Mouse (Mus musculus) spleen, adult 2 months (tissue): ENCODE results near the gene Macrod2. TPM values are rescaled to one million over a fixed set of nuclear protein-coding genes. Genes with fewer than 3 reads are reported as not detected.

Source experiments
- DNase-seq, 2 experiments: peaks; one replicate each; pipeline versions ENCODE4 v3.0.0 to v3.0.0-alpha.2; 2012 to 2021; ENCODE audit warnings: low spot score in 2 of 2, low read depth in 1 of 2
- H3K27ac ChIP-seq: fragments of 200-500 bp; 2 replicates; pipeline ENCODE4 v1.5.1; 2012; ENCODE audit warnings: low read length, inconsistent platforms; ENCODE audit not compliant: insufficient read depth
- H3K27me3 ChIP-seq: fragments of 200-500 bp; 2 replicates; pipeline ENCODE4 v1.6.1; 2012; ENCODE audit warnings: mild to moderate bottlenecking, moderate library complexity, low read length, inconsistent platforms; ENCODE audit not compliant: control insufficient read depth, insufficient read depth
- H3K36me3 ChIP-seq: fragments of 200-500 bp; 2 replicates; pipeline ENCODE4 v1.6.1; 2012; ENCODE audit warnings: mild to moderate bottlenecking, low read length, inconsistent platforms; ENCODE audit not compliant: control insufficient read depth, insufficient read depth
- H3K4me1 ChIP-seq: fragments of 200-500 bp; 2 replicates; pipeline ENCODE4 v1.6.1; 2011; ENCODE audit warnings: inconsistent platforms; ENCODE audit not compliant: control insufficient read depth, insufficient read depth, insufficient read length
- H3K4me3 ChIP-seq: fragments of 200-500 bp; 2 replicates; pipeline ENCODE4 v1.5.1; 2011; ENCODE audit warnings: mild to moderate bottlenecking, inconsistent platforms; ENCODE audit not compliant: insufficient read depth, insufficient read length; ENCODE audit errors: extremely low read depth
- CTCF ChIP-seq: fragments of 200-500 bp; IDR thresholded peaks from 2 replicates; pipeline ENCODE4 v1.5.1; 2011; ENCODE audit warnings: mild to moderate bottlenecking, inconsistent platforms; ENCODE audit not compliant: insufficient read depth, insufficient read length, insufficient replicate concordance; ENCODE audit errors: extremely low read depth
- POLR2A ChIP-seq: fragments of 200-500 bp; IDR thresholded peaks from 2 replicates; pipeline ENCODE4 v1.6.1; 2011; ENCODE audit warnings: low read depth, low read length, inconsistent platforms
- WGBS: fragments of 180-500 bp; shearing (Covaris S2); methylation state at CpG from one replicate; pipeline ENCODE4 v1.1.7; 2018; 5-methylcytosine and 5-hydroxymethylcytosine counted together
- polyA plus RNA-seq: library from polyadenylated mRNA; depleted of rRNA; stranded (reverse); fragments of >200 nt; gene quantifications from 2 replicates; pipeline ENCODE4 v1.2.3, GENCODE M21; 2012

Macrod2 gene
- polyA plus RNA-seq, 1 experiment = 2.2 TPM

DNA sequence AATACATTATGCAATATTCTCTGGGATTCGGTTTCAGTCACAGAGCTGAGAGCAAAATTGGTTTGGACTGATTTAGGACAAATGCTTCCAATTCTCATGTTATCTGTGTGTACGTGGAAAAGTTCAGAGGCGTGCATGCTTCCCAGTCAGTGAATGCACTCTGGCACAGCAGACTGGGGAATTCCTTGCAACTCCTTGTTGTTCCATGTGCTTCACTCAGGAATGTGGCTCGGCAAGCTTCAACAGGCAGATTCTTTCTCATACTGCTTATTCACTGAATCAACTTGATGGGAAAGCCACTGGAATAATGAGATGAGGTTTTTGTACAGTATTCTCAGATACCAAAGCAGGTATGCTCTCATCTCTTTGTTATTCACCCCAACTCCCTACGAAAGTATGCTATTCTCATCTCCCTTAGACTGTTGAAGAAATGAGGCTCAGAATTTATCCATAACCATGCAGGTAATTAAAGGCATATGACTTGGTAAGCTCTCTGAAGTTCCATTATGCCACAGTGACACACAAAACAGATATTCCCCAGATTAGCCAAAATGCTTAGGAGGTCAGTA lies 884.1 kb downstream of the Macrod2 start:
- DNase-seq = no peak
- TF ChIP-seq CTCF = no peak
- no peak for TF ChIP-seq POLR2A
- Histone ChIP-seq H3K4me1 (no peaks in the 10 kb centered on the region), H3K4me3 (no peak overlapping the region), H3K27ac (no peak overlapping the region), H3K27me3 (no peaks in the 10 kb centered on the region), H3K36me3 (no peaks in the 10 kb centered on the region)
- 81% methylated on average over 5 of the region's 5 CpGs for WGBS

DNA sequence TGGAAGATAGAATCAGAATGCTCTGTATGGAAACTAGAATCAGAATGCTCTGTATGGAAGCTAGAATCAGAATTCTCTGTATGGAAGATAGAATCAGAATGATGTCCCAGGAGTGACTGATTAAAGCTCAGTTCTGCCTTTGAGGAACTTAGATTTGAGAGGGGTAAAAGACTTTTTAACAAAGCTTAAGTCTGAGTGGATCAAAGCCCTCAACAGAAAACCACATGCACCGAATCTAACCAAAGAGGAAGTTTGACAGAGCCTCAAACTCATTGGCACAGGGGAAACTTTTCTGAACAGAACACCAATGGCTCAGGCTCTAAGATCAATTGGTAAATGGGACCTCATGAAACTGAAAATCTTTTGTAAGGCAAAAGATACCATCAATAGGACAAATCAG lies 885.7 kb downstream of the Macrod2 start:
- 4% methylated on average over 1 of the region's 1 CpGs for WGBS
- no peaks in the 10 kb centered on the region for H3K4me1 ChIP-seq
- H3K27me3 ChIP-seq = no peaks in the 10 kb centered on the region
- TF ChIP-seq CTCF (no peak), POLR2A (no peak)
- no peaks in the 10 kb centered on the region for H3K36me3 ChIP-seq
- no peak overlapping the region for H3K27ac ChIP-seq
- H3K4me3 ChIP-seq = no peak overlapping the region
- DNase-seq = no peak

DNA sequence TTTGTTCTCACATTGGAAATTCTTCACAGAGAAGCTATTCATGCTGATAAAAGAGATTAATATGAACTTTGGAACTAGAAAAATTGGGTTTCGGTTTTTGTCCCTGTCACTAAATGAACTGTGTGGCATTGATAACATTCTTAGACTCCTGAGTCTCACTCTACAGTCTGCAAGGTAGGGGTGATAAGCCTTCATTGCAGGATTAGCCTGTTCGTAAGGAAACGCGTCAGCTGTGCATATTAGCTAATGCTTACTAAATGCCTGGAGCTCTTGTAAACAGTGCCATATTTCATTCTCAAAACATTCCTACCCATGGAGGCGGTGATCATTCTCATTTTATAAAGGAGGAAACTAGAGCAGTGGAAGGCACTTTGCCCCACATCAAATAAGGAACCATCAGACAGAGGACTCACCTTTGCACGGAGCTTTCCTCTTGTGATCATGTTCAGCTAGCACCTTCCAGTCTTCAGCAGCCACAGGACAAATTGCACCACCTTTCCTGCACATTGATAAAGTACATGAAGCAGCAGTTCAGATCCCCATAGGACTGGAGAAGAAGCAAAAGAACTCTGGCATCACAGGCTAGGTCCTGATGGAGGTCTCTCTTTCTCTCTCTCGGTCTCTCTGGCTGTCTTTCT lies 891.1 kb downstream of the Macrod2 start:
- no peaks in the 10 kb centered on the region for H3K27me3 ChIP-seq
- WGBS = 78% methylated on average over 7 of the region's 7 CpGs
- DNase-seq = no peak
- H3K27ac ChIP-seq = no peak overlapping the region
- no peaks in the 10 kb centered on the region for H3K36me3 ChIP-seq
- no peak overlapping the region for H3K4me3 ChIP-seq
- H3K4me1 ChIP-seq = no peaks in the 10 kb centered on the region
- TF ChIP-seq POLR2A (no peak), CTCF (no peak)

DNA sequence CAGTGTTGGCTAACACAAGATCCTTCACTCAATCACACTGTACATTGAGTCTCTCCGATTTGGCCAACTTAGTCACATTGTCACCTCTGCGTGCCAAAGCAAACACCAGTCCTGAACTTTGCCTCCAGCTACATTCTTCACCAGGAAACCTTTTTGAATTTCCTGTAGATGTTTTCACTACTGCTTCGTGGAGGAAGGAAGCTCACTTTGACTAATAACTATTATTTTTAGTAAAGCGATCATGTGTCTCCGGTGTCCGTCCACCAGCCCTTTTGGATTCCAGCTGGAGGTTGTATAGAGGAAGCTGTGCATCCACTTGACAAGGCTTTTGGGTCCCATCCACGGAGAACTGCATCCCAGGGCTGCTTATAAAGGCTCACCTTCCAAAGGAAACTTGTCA lies 893.4 kb downstream of the Macrod2 start:
- Histone ChIP-seq H3K36me3 (no peaks in the 10 kb centered on the region), H3K4me1 (no peaks in the 10 kb centered on the region), H3K27me3 (no peaks in the 10 kb centered on the region), H3K27ac (no peak overlapping the region), H3K4me3 (no peak overlapping the region)
- TF ChIP-seq POLR2A (no peak), CTCF (no peak)
- DNase-seq = no peak
- 44% methylated on average over 7 of the region's 7 CpGs for WGBS

DNA sequence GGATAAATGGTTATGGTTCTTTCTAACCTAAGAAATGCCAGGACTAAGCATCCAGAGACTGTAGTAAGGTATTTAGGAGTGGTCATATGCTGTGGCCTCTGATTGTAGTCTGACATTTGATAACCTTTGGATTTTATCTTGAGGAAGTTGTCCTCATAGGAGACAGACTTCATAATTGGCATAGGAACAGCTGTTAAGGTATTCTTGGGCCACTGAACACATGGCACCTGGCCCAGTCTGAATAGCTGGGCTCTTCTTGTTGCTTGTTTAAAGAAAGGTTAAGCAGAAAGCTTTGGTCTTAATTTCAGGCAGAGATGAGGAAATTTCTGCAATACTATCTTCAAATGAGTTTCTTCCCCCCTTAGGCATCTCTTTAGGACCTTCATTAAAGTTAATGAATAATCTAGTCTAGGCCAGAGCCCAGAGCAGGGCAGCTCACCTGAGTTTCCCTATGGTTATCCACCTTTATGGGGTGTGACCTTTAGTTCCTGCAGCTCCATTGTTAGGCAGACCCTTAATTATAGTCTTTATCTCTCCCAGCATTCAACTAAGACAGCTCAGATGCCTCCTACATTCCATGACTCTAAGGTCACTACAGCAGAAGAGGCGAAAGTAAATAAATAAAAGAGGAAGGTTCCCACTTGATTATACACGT lies 894.1 kb downstream of the Macrod2 start:
- TF ChIP-seq CTCF (no peak), POLR2A (no peak)
- Histone ChIP-seq H3K36me3 (no peaks in the 10 kb centered on the region), H3K4me1 (no peaks in the 10 kb centered on the region), H3K4me3 (no peak overlapping the region), H3K27me3 (no peaks in the 10 kb centered on the region), H3K27ac (no peak overlapping the region)
- 69% methylated on average over 2 of the region's 2 CpGs for WGBS
- no peak for DNase-seq

DNA sequence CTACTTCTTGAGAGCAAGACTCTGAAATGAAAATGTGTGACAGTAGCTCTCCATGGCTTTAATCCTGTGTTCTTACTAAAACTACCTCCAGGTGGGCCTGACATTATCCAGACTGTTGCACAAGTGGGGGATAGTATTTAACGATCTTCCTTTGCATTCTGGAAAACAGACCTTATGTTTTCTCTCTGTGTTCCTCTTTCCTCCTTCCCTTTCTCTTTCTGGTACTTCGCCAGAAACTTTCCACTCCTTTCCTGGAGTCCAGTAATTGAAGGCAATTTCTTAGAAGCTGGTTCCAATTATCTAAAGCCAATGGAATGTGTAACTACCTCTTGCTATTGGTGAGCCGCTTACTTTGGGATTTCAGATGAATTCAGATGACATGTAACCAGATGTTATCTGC lies 897.7 kb downstream of the Macrod2 start:
- no peak overlapping the region for H3K27ac ChIP-seq
- no peak for DNase-seq
- TF ChIP-seq CTCF (no peak), POLR2A (no peak)
- H3K27me3 ChIP-seq = no peaks in the 10 kb centered on the region
- no peak overlapping the region for H3K4me3 ChIP-seq
- 79% methylated on average over 3 of the region's 3 CpGs for WGBS
- no peaks in the 10 kb centered on the region for H3K4me1 ChIP-seq
- H3K36me3 ChIP-seq = no peaks in the 10 kb centered on the region

DNA sequence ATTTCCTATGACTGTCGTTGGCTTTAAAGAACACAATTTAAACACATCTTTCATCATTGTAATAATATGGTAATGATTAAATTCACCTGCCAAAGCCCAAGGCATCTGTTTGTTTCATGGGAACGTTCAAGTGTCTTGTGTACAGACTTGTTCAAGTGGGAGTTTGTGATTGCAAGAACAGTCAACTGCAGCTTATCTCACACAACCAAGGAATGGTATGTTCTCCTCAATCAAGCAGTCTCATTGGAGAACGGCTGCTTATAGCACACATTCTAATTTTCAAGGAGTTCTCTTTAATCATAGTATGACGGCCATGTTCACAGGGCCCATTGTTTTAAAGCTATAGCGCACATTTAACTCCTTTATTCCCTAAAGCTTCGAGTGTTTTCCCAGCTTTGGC lies 904.1 kb downstream of the Macrod2 start:
- DNase-seq = no peak
- H3K36me3 ChIP-seq = no peaks in the 10 kb centered on the region
- no peaks in the 10 kb centered on the region for H3K27me3 ChIP-seq
- no peak overlapping the region for H3K4me3 ChIP-seq
- no peak overlapping the region for H3K27ac ChIP-seq
- no peak for TF ChIP-seq POLR2A
- no peak for TF ChIP-seq CTCF
- WGBS = 80% methylated on average over 6 of the region's 6 CpGs
- H3K4me1 ChIP-seq = no peaks in the 10 kb centered on the region
